Mouse (Mus musculus) ES-E14 (cell line): ENCODE results near the gene Chst1. TPM values are rescaled to one million over a fixed set of nuclear protein-coding genes. Genes with fewer than 3 reads are reported as not detected.

Experiments used
- DNase-seq: peaks from one replicate; pipeline ENCODE4 v3.0.0-alpha.2; 2013; ENCODE audit warnings: low read depth, low spot score
- H3K27ac ChIP-seq: 2 replicates; pipeline ENCODE4 v1.5.1; 2012; ENCODE audit warnings: low read depth, mild to moderate bottlenecking, low read length, moderate library complexity, mixed read lengths; ENCODE audit not compliant: poor library complexity, insufficient read depth, severe bottlenecking
- H3K36me3 ChIP-seq: 2 replicates; pipeline ENCODE4 v1.6.1; 2012; ENCODE audit warnings: mild to moderate bottlenecking, low read length, moderate library complexity, mixed read lengths; ENCODE audit not compliant: control insufficient read depth, poor library complexity, insufficient read depth, severe bottlenecking
- H3K4me1 ChIP-seq, 2 experiments: fragments of 150-350 bp in 1 of 2; sonication (generic) in 1 of 2; 2 replicates each; pipeline ENCODE4 v1.6.1; 2012; ENCODE audit warnings: low read length in 2 of 2, mild to moderate bottlenecking in 1 of 2, mixed read lengths in 1 of 2; ENCODE audit not compliant: control insufficient read depth in 2 of 2, insufficient read depth in 2 of 2, poor library complexity in 1 of 2
- H3K4me3 ChIP-seq, 2 experiments: fragments of 150-350 bp in 1 of 2; sonication (generic) in 1 of 2; 2 replicates each; pipeline ENCODE4 v1.5.1; 2012; ENCODE audit warnings: low read length in 2 of 2, low read depth in 1 of 2, mild to moderate bottlenecking in 1 of 2, mixed read lengths in 1 of 2; ENCODE audit not compliant: insufficient read depth in 1 of 2, poor library complexity in 1 of 2, severe bottlenecking in 1 of 2
- H3K9ac ChIP-seq: 2 replicates; pipeline ENCODE4 v1.6.1; 2012; ENCODE audit warnings: low read depth, mild to moderate bottlenecking, low read length, mixed read lengths; ENCODE audit not compliant: poor library complexity, insufficient read depth, severe bottlenecking
- H3K9me3 ChIP-seq: fragments of 150-350 bp; sonication (generic); 2 replicates; pipeline ENCODE4 v1.6.1; 2012; ENCODE audit warnings: low read depth, mild to moderate bottlenecking, low read length; ENCODE audit not compliant: control insufficient read depth, insufficient read depth
- CHD2 ChIP-seq: IDR thresholded peaks from 2 replicates; pipeline ENCODE4 v1.6.1; 2014; ENCODE audit warnings: mild to moderate bottlenecking, low read depth, low read length, inconsistent platforms
- HCFC1 ChIP-seq: IDR thresholded peaks from 2 replicates; pipeline ENCODE4 v1.6.1; 2012; ENCODE audit warnings: low read length, inconsistent platforms, borderline replicate concordance; ENCODE audit not compliant: insufficient read depth
- MAFK ChIP-seq: IDR thresholded peaks from 2 replicates; pipeline ENCODE4 v1.6.1; 2014; ENCODE audit warnings: mild to moderate bottlenecking, low read depth, low read length, inconsistent platforms; ENCODE audit not compliant: insufficient read depth
- ZC3H11A ChIP-seq: IDR thresholded peaks from 2 replicates; pipeline ENCODE4 v1.6.1; 2012; ENCODE audit warnings: low read depth, mild to moderate bottlenecking, inconsistent platforms, low read length, borderline replicate concordance
- ZNF384 ChIP-seq: IDR thresholded peaks from 2 replicates; pipeline ENCODE4 v1.6.1; 2012; ENCODE audit warnings: low read depth, low read length, inconsistent platforms
- in situ Hi-C, 2 experiments: fragments of 600-800 bp; cut with MboI; formaldehyde crosslinking; loops; one replicate each; pipeline ENCODE4 v1.15.1; 2025; ENCODE audit warnings: low sequenced_read_pairs in 2 of 2, inconsistent platforms in 1 of 2; ENCODE audit not compliant: unreplicated experiment in 2 of 2
- total RNA-seq: library from RNA; depleted of rRNA; stranded (reverse); fragments of 300-350 nt; gene quantifications from 2 replicates; pipeline ENCODE4 v1.2.3, GENCODE M21; 2012; rRNA removed

Gene Chst1
- 0.42 and 0.98 TPM in 2 replicates for total RNA-seq

DNA sequence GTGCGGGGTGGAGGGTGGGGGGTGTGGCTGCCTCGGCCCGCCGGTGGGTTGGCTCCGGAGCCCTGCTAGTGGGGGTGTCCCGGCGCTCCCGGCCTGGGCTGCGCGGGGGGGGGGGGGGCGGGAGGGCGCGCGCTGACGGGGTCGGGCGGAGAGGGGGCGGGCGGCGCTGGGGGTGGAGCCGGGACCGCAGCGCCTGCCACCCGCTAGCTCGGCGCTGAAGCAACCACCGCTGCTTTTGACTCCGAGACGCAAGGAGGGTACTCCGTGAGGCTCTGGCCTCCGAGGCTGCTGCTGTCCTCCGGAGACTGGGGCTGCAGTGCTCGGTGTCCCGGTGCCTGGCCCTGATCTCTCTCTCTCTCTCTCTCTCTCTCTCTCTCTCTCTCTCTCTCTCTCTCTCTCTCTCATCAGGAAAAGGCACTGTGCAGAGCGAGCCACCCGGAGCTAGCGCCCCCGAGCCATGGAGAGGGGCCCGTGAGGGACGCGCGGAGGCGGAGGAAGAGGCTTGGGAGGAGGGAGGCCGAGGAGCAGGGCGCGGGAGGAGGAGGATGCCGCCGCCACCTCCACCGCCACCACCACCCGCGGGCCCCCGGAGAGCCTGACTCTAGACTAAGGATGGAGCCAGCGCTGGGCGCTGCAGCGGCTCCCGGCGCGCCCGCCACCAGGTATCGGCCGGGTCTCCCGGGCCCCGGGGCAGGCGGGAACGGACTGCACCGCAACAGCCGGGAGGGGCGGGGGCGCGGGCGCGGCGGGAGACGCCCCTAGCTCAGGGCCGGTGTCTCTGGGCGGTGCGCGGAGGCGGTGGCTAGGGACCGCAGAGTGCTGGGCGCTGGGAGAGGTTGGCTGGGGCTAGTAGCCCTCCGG, at the start of gene Chst1:
Gene Chst1, plus strand, starts transcription at position 221 of the 861 bp plus-strand sequence.
- H3K27ac ChIP-seq: no peak within 1 kb of the TSS
- H3K4me1 ChIP-seq: peaks cover 0 to 2% of the 10 kb centered on the region in 2 experiments; a peak in 1 of 4 replicates
- no peaks in the 10 kb centered on the region for H3K9me3 ChIP-seq
- no peaks in the 10 kb centered on the region for H3K36me3 ChIP-seq
- no peak for TF ChIP-seq HCFC1
- TF ChIP-seq MAFK: no peak
- TF ChIP-seq CHD2: no peak
- TF ChIP-seq ZC3H11A: no peak
- no peak for TF ChIP-seq ZNF384
- H3K4me3 ChIP-seq: peak within 1 kb of the TSS; percentile 49 to 67
- H3K9ac ChIP-seq: peak within 1 kb of the TSS; percentile 61
- in situ Hi-C loops: loop anchor here in 1 of 2 experiments (25.0 kb wide), 1 partner anchor 213 kb away; no protein-coding TSS in a partner anchor
- no peak for DNase-seq

DNA sequence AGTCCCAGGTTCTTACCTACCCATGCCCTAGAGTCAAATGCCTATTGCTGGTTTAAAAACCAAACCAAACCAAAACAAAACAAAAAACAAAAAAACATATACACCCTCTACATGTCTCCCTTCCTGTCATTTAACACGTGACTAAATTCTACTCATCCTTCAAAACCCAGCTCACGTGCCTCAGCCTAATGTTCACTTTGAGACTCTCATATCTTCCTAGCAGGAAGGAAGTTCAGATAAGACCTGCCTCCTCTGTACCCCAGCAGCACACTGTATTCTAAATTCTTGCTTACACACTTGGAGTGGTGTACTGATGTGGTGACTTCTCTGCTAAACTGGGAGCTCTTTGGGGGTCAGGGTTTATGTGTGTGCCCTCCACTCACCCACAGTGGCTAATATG, 49.5 kb upstream of the Chst1 start:
- Histone ChIP-seq H3K27ac (no peak overlapping the region), H3K4me1 (peaks cover 0 to 3% of the 10 kb centered on the region in 2 experiments; a peak in 1 of 4 replicates), H3K36me3 (no peaks in the 10 kb centered on the region), H3K9ac (no peak overlapping the region), H3K9me3 (no peaks in the 10 kb centered on the region), H3K4me3 (no peak overlapping the region)
- no peak for TF ChIP-seq MAFK
- no peak for TF ChIP-seq CHD2
- no peak for TF ChIP-seq ZC3H11A
- TF ChIP-seq ZNF384: no peak
- DNase-seq: no peak
- in situ Hi-C loops: no loop called here

DNA sequence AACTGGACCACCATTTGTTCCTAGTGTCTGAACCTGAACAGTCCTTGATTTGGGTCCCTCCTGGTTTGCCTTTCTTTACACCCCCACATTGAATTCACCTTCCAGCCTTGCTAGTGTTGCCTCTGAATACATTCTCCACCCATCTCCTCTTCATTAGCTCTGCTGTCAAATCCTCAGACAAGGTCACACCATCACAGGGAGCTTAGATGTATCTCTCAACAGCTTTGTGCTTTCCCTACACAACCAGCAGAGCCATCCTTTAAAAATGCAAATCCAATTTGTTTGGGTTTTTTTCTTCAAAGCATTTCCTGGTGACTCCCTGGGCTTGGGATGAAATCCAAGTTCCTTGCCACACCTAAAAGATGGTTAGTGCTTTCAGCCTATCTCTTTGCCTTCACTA, 45.0 kb upstream of the Chst1 start:
- Histone ChIP-seq H3K27ac (no peak overlapping the region), H3K36me3 (no peaks in the 10 kb centered on the region), H3K4me3 (no peak overlapping the region), H3K4me1 (peaks cover 0 to 3% of the 10 kb centered on the region in 2 experiments; a peak in 1 of 4 replicates), H3K9ac (no peak overlapping the region), H3K9me3 (no peaks in the 10 kb centered on the region)
- in situ Hi-C loops: no loop called here
- TF ChIP-seq ZNF384: no peak
- TF ChIP-seq MAFK: no peak
- TF ChIP-seq HCFC1: no peak
- TF ChIP-seq CHD2: no peak
- no peak for TF ChIP-seq ZC3H11A
- no peak for DNase-seq

DNA sequence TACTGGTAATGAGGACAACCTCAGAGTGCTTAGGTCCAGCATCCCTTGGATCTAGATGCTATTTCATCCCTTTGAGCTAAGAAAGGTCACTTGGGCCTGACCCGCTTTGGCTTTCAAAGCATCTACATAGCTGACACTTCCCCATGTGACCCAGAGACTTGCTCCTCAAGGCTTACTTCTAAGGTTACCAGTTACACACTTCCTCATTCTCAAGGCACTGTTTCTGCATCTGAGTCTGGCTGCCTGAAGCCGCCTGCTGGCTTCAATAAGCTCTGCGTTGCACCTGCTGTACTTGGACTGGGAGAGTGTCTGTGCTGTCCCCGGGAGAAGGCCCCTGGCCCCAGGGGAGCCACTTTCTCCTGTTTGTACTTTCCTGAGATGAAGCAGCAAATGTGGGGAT, 36.6 kb upstream of the Chst1 start:
- DNase-seq: no peak
- TF ChIP-seq HCFC1: no peak
- TF ChIP-seq ZC3H11A: no peak
- TF ChIP-seq CHD2: no peak
- TF ChIP-seq ZNF384: no peak
- TF ChIP-seq MAFK: no peak

More for the DNA sequence above, 36.6 kb upstream of the Chst1 start:
- Histone ChIP-seq H3K36me3 (no peaks in the 10 kb centered on the region), H3K9ac (no peak overlapping the region), H3K9me3 (no peaks in the 10 kb centered on the region), H3K27ac (no peak overlapping the region), H3K4me3 (no peak overlapping the region), H3K4me1 (peaks cover 0 to 2% of the 10 kb centered on the region in 2 experiments; a peak in 1 of 4 replicates)
- in situ Hi-C loops: no loop called here
